Mouse (Mus musculus) midbrain, embryonic 10.5 days (tissue): ENCODE results near the gene Shisa4. TPM values are rescaled to one million over a fixed set of nuclear protein-coding genes. Genes with fewer than 3 reads are reported as not detected.
"Not testable (repeated sequence)": the region's sequence is repeated elsewhere in the genome, so short reads cannot be mapped to it uniquely, and the experiment has no call there.

Experiments
- DNase-seq: peaks from one replicate; pipeline ENCODE4 v3.0.0-alpha.2; 2017; ENCODE audit warnings: low spot score
- H3K27ac ChIP-seq: fragments of 300-500 bp; sonication (generic); replicated peaks from 2 replicates; pipeline ENCODE4 v1.5.1; 2016; ENCODE audit warnings: mild to moderate bottlenecking
- H3K27me3 ChIP-seq: fragments of 300-500 bp; sonication (generic); 2 replicates; pipeline ENCODE4 v1.6.1; 2016; ENCODE audit warnings: low read depth, mild to moderate bottlenecking; ENCODE audit not compliant: poor library complexity, severe bottlenecking
- H3K36me3 ChIP-seq: fragments of 300-500 bp; sonication (generic); 2 replicates; pipeline ENCODE4 v1.6.1; 2016; ENCODE audit warnings: mild to moderate bottlenecking, moderate library complexity
- H3K4me1 ChIP-seq: fragments of 300-500 bp; sonication (generic); 2 replicates; pipeline ENCODE4 v1.6.1; 2016
- H3K4me3 ChIP-seq: fragments of 300-500 bp; sonication (generic); 2 replicates; pipeline ENCODE4 v1.5.1; 2016; ENCODE audit warnings: mild to moderate bottlenecking, moderate library complexity
- H3K9me3 ChIP-seq: fragments of 300-500 bp; sonication (generic); replicated peaks from 2 replicates; pipeline ENCODE4 v1.6.1; 2016; ENCODE audit warnings: mild to moderate bottlenecking
- WGBS: fragments of 180-500 bp; shearing (Covaris S2); methylation state at CpG from one replicate; pipeline ENCODE4 v1.1.7; 2016; 5-methylcytosine and 5-hydroxymethylcytosine counted together
- polyA plus RNA-seq: library from polyadenylated mRNA; unstranded; fragments of >200 nt; fragmentation: Nextera tagmentation; extraction: Ambion mirVana; gene quantifications from 2 replicates; pipeline ENCODE4 v1.2.1, GENCODE M21; 2016

Shisa4 gene
- polyA plus RNA-seq: 66.3 and 81.3 TPM in 2 replicates

GRCm38 (mm10) chr1:135374868-135375581 lies at the start of gene Shisa4:
Gene Shisa4 (minus strand): TSS chr1:135375237.
- H3K27ac ChIP-seq: peak within 1 kb of the TSS; percentile 97
- H3K27me3 ChIP-seq: peaks cover 2% of the 10 kb centered on the region; the same call in 1 of the 2 replicates
- peaks cover 15% of the 10 kb centered on the region for H3K36me3 ChIP-seq
- 4% methylated on average over 34 of the region's 38 CpGs for WGBS
- no peaks in the 10 kb centered on the region for H3K9me3 ChIP-seq
- H3K4me1 ChIP-seq: peaks cover 41% of the 10 kb centered on the region
- peak; percentile 88 for DNase-seq
- H3K4me3 ChIP-seq: peak within 1 kb of the TSS; percentile 74

GRCm38 (mm10) chr1:135422772-135423171 lies 47.7 kb upstream of the Shisa4 start:
- WGBS: 93% methylated on average over 6 of the region's 6 CpGs
- H3K9me3 ChIP-seq: no peaks in the 10 kb centered on the region
- H3K4me3 ChIP-seq: no peak overlapping the region
- peaks cover 12% of the 10 kb centered on the region for H3K4me1 ChIP-seq
- no peak for DNase-seq
- no peak overlapping the region for H3K27ac ChIP-seq
- peaks cover 96% of the 10 kb centered on the region for H3K36me3 ChIP-seq
- H3K27me3 ChIP-seq: no peaks in the 10 kb centered on the region

GRCm38 (mm10) chr1:135413996-135414395 lies 39.0 kb upstream of the Shisa4 start:
- no peak overlapping the region for H3K4me3 ChIP-seq
- peaks cover 100% of the 10 kb centered on the region for H3K36me3 ChIP-seq
- no peaks in the 10 kb centered on the region for H3K9me3 ChIP-seq
- no peaks in the 10 kb centered on the region for H3K4me1 ChIP-seq
- DNase-seq: no peak
- H3K27ac ChIP-seq: no peak overlapping the region
- no peaks in the 10 kb centered on the region for H3K27me3 ChIP-seq

GRCm38 (mm10) chr1:135412130-135412529 lies 37.1 kb upstream of the Shisa4 start:
- no peak overlapping the region for H3K27ac ChIP-seq
- peaks cover 100% of the 10 kb centered on the region for H3K36me3 ChIP-seq
- H3K4me1 ChIP-seq: no peaks in the 10 kb centered on the region
- no peaks in the 10 kb centered on the region for H3K27me3 ChIP-seq
- no peak for DNase-seq
- WGBS: 96% methylated on average over 4 of the region's 4 CpGs
- no peaks in the 10 kb centered on the region for H3K9me3 ChIP-seq
- no peak overlapping the region for H3K4me3 ChIP-seq

GRCm38 (mm10) chr1:135410967-135411366 lies 35.9 kb upstream of the Shisa4 start:
- Histone ChIP-seq H3K27ac (no peak overlapping the region), H3K36me3 (peaks cover 100% of the 10 kb centered on the region), H3K9me3 (no peaks in the 10 kb centered on the region), H3K4me1 (no peaks in the 10 kb centered on the region), H3K4me3 (no peak overlapping the region), H3K27me3 (no peaks in the 10 kb centered on the region)
- 87% methylated on average over 2 of the region's 2 CpGs for WGBS
- DNase-seq: no peak

- no peak overlapping the region for H3K27ac ChIP-seq
- H3K27me3 ChIP-seq: no peaks in the 10 kb centered on the region
- H3K9me3 ChIP-seq: no peaks in the 10 kb centered on the region
- H3K4me3 ChIP-seq: no peak overlapping the region
- no peaks in the 10 kb centered on the region for H3K4me1 ChIP-seq
- peaks cover 100% of the 10 kb centered on the region for H3K36me3 ChIP-seq
- WGBS: 96% methylated on average over 4 of the region's 4 CpGs
- DNase-seq: no peak
Observed at GRCm38 (mm10) chr1:135408973-135409372, 33.9 kb upstream of the Shisa4 start.

- Histone ChIP-seq H3K4me3 (no peak overlapping the region), H3K9me3 (no peaks in the 10 kb centered on the region), H3K36me3 (peaks cover 100% of the 10 kb centered on the region), H3K27me3 (no peaks in the 10 kb centered on the region), H3K4me1 (no peaks in the 10 kb centered on the region), H3K27ac (no peak overlapping the region)
- 91% methylated on average over 7 of the region's 7 CpGs for WGBS
- DNase-seq: no peak
Observed at GRCm38 (mm10) chr1:135405356-135405755, 30.3 kb upstream of the Shisa4 start.

- H3K4me1 ChIP-seq: no peaks in the 10 kb centered on the region
- H3K4me3 ChIP-seq: no peak overlapping the region
- peaks cover 100% of the 10 kb centered on the region for H3K36me3 ChIP-seq
- no peak overlapping the region for H3K27ac ChIP-seq
- WGBS: 91% methylated on average over 3 of the region's 3 CpGs
- no peaks in the 10 kb centered on the region for H3K9me3 ChIP-seq
- DNase-seq: no peak
- H3K27me3 ChIP-seq: no peaks in the 10 kb centered on the region
Observed at GRCm38 (mm10) chr1:135401452-135402110, 26.5 kb upstream of the Shisa4 start.

- DNase-seq: no peak
- no peaks in the 10 kb centered on the region for H3K27me3 ChIP-seq
- 95% methylated on average over 5 of the region's 5 CpGs for WGBS
- no peaks in the 10 kb centered on the region for H3K4me1 ChIP-seq
- H3K27ac ChIP-seq: no peak overlapping the region
- H3K9me3 ChIP-seq: no peaks in the 10 kb centered on the region
- H3K4me3 ChIP-seq: no peak overlapping the region
- peaks cover 100% of the 10 kb centered on the region for H3K36me3 ChIP-seq
Observed at GRCm38 (mm10) chr1:135399466-135399865, 24.4 kb upstream of the Shisa4 start.

- no peak overlapping the region for H3K4me3 ChIP-seq
- no peak for DNase-seq
- 93% methylated on average over 9 of the region's 9 CpGs for WGBS
- no peaks in the 10 kb centered on the region for H3K27me3 ChIP-seq
- no peaks in the 10 kb centered on the region for H3K9me3 ChIP-seq
- H3K36me3 ChIP-seq: peaks cover 90% of the 10 kb centered on the region
- no peak overlapping the region for H3K27ac ChIP-seq
- no peaks in the 10 kb centered on the region for H3K4me1 ChIP-seq
Observed at GRCm38 (mm10) chr1:135385161-135385560, 10.1 kb upstream of the Shisa4 start.

- H3K9me3 ChIP-seq: no peaks in the 10 kb centered on the region
- DNase-seq: no peak
- 98% methylated on average over 5 of the region's 5 CpGs for WGBS
- H3K27ac ChIP-seq: no peak overlapping the region
- H3K27me3 ChIP-seq: no peaks in the 10 kb centered on the region
- no peaks in the 10 kb centered on the region for H3K4me1 ChIP-seq
- no peak overlapping the region for H3K4me3 ChIP-seq
- H3K36me3 ChIP-seq: peaks cover 80% of the 10 kb centered on the region
Observed at GRCm38 (mm10) chr1:135384171-135384570, 9.1 kb upstream of the Shisa4 start.

GRCm38 (mm10) chr1:135381560-135381959 lies 6.5 kb upstream of the Shisa4 start:
- DNase-seq, H3K4me1 ChIP-seq, H3K4me3 ChIP-seq, H3K27ac ChIP-seq, H3K27me3 ChIP-seq, H3K9me3 ChIP-seq: not testable (repeated sequence)
- WGBS: 58% methylated on average over 6 of the region's 6 CpGs
- peaks cover 54% of the 10 kb centered on the region for H3K36me3 ChIP-seq
